Mouse (Mus musculus) megakaryocyte, adult 5-6 weeks (primary cell): ENCODE results near the gene Cmbl. TPM values are rescaled to one million over a fixed set of nuclear protein-coding genes. Genes with fewer than 3 reads are reported as not detected.

Source experiments
- ATAC-seq: 2 replicates; pipeline ENCODE4 v1.8.0; 2016; ENCODE audit warnings: mild to moderate bottlenecking, inconsistent platforms; ENCODE audit not compliant: poor library complexity, severe bottlenecking
- total RNA-seq, 2 experiments: library from RNA; stranded (forward) in 1 of 2; stranded (reverse) in 1 of 2; fragments of 153-499, 151-499 nt in 1 of 2; fragments of 221-1000, 200-1000 nt in 1 of 2; gene quantifications; 2 replicates each; pipeline versions ENCODE4 v1.2.3 to v1.2.4; 2015 to 2017

Gene Cmbl
- total RNA-seq, 2 experiments from 2014 or later: 0.48 TPM; not detected in 1

GRCm38 (mm10) chr15:31613826-31614453 lies 48.8 kb downstream of the Cmbl start:
- no peak for ATAC-seq

DNA sequence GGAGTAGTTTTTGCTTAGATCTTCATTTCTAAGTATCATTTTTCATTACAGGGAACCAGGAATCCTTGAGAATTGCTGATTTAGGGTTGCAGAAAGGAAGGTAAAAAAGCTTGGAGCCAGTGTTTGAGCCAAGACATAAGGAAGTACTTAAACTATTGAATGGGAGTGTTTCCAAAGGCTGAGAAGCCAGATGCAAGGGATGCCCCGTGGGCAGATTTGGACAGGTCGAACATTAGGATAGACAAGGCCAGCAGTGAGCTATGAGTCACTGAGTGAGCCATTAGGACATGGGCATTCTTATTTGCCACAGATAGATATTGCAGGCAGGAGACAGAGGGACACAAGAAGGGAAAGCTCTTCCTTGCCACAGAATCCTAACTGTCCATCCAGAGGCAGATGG lies 49.5 kb downstream of the Cmbl start:
- no peak for ATAC-seq

GRCm38 (mm10) chr15:31617261-31617660 lies 52.1 kb downstream of the Cmbl start:
- no peak for ATAC-seq

DNA sequence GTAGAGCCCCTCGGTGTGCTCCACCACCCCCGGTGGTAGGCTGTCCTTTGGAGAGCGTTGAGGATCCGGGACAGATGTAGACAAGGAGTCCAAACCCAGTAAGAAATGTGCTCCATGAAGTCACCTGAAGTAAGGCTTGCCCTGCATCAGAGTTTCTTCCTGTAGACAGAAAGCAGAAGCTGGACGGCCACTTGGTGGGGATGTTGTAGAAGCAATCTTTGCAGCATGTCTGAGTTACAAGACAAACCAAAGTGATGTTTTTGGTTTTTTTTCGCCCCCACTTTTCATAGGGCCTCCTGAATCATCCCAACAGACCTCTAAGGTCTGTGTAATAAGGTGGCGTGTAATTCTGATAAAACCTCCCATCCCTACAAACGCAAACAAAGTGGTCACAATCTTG lies 54.3 kb downstream of the Cmbl start:
- no peak for ATAC-seq

GRCm38 (mm10) chr15:31627277-31628154 lies 62.3 kb downstream of the Cmbl start:
- no peak for ATAC-seq

GRCm38 (mm10) chr15:31628180-31628579 lies 63.0 kb downstream of the Cmbl start:
- no peak for ATAC-seq

- no peak for ATAC-seq
Observed at GRCm38 (mm10) chr15:31629556-31629955, 64.4 kb downstream of the Cmbl start.

- no peak for ATAC-seq
Observed at GRCm38 (mm10) chr15:31631396-31631858, 66.2 kb downstream of the Cmbl start.

GRCm38 (mm10) chr15:31632478-31632877 lies 67.3 kb downstream of the Cmbl start:
- ATAC-seq: no peak

GRCm38 (mm10) chr15:31634582-31634981 lies 69.4 kb downstream of the Cmbl start:
- no peak for ATAC-seq

DNA sequence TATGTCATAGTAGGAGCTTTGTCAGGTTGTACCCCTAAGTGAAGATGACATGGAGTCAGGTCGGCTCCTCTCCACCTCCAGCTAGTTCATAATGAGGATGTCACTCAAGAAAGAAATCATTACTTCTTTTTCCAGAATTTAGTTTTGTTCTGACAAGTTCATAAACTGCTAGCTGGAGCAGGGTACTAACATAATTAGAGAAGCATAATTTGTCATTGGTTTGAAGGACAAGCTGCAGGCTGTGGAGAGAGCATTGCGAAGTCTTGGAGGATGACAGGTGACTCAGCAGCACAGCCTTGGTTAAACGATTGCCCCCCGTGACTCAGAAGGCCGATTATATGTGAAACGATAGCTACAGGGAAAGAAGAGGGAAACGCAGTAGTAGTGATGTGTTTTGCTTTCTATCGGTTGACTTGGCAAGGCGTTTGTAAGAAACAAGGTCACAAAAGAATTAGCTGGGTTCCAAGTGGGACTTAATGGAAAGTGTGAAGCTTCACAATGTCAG lies 71.0 kb downstream of the Cmbl start:
- no peak for ATAC-seq

Other genes starting within 250 kb of the Cmbl start
- 4.8 and 5.1 TPM in 2 replicates for gene Ankrd33b, start 197.7 kb upstream of the Cmbl start, total RNA-seq (2015)
- 5.8 and 9.1 TPM in 2 replicates for gene Ankrd33b, start 197.7 kb upstream of the Cmbl start, total RNA-seq (2017)
- 1.3 and 1.4 TPM in 2 replicates for gene Ropn1l, start 111.7 kb upstream of the Cmbl start, total RNA-seq (2015)
- gene Ropn1l, start 111.7 kb upstream of the Cmbl start, total RNA-seq (2017): 1.2 and 1.5 TPM in 2 replicates
- gene March6, start 34.3 kb upstream of the Cmbl start, total RNA-seq (2015): 35.7 and 38.4 TPM in 2 replicates
- gene March6, start 34.3 kb upstream of the Cmbl start, total RNA-seq (2017): 31.1 and 34.2 TPM in 2 replicates
- gene Cct5, start 36.4 kb downstream of the Cmbl start, total RNA-seq (2015): 274 and 308 TPM in 2 replicates
- gene Cct5, start 36.4 kb downstream of the Cmbl start, total RNA-seq (2017): 263 and 265 TPM in 2 replicates
- 7.0 and 10.5 TPM in 2 replicates for gene Fam173b, start 36.5 kb downstream of the Cmbl start, total RNA-seq (2015)
- 5.6 and 8.0 TPM in 2 replicates for gene Fam173b, start 36.5 kb downstream of the Cmbl start, total RNA-seq (2017)